9 mouse cellular contexts compared by ENCODE assay signal in genomic region chr3:96175251-96175650, GRCm38 (mm10). TPM values are rescaled to one million over a fixed set of nuclear protein-coding genes. Genes with fewer than 3 reads are reported as not detected.
"Had no signal": no experiment of that assay in that cellular context is flagged by ENCODE, and none has a peak within 500 bp of the region (broad histone marks: within the 10 kb centered on the region; RNA-seq: fewer than 3 reads in every experiment).

No protein-coding gene starts in this region.

- H3K4me3 ChIP-seq: kidney, embryonic 15.5 days; lung, embryonic 15.5 days; midbrain, embryonic 12.5 days had no signal

- ATAC-seq: liver, postnatal 0 days had no signal

- DNase-seq: kidney, adult 2 months; kidney, postnatal 14 days; liver, postnatal 0 days; right cerebral cortex, postnatal 14 days; thymus, postnatal 36 days had no signal

- H3K9ac ChIP-seq: kidney, embryonic 15.5 days; liver, postnatal 0 days; lung, embryonic 15.5 days; midbrain, embryonic 12.5 days had no signal

- H3K9me3 ChIP-seq: kidney, embryonic 15.5 days; lung, embryonic 15.5 days; midbrain, embryonic 12.5 days had no signal

- H3K27me3 ChIP-seq: kidney, embryonic 15.5 days; lung, embryonic 15.5 days; midbrain, embryonic 12.5 days had no signal

- H3K4me2 ChIP-seq: lung, embryonic 15.5 days; midbrain, embryonic 12.5 days had no signal

- H3K27ac ChIP-seq: kidney, embryonic 15.5 days; lung, embryonic 15.5 days; midbrain, embryonic 12.5 days had no signal

RNA-seq across cellular contexts. Expression of gene Hist2h2ab, which starts 44.4 kb away (rescaled TPM):
- polyA plus RNA-seq: midbrain, postnatal 0 days had no signal
